Mouse (Mus musculus) frontal cortex, postnatal 14 days (tissue): Measurements from ENCODE around the gene Mlxipl.
A peak's percentile ranks its signal among the peaks of the same experiment; 100 is the strongest.
"Not testable (repeated sequence)": the region's sequence is repeated elsewhere in the genome, so short reads cannot be mapped to it uniquely, and the experiment has no call there.

Source experiments
- DNase-seq, 2 experiments: peaks; one replicate each; pipeline ENCODE4 v3.0.0; 2022; ENCODE audit warnings: low spot score in 2 of 2

Gene Mlxipl

GRCm38 (mm10) chr5:135089653-135090052 is at the start of gene Mlxipl:
TSS of gene Mlxipl (plus strand) at chr5:135089890.
- no peak for DNase-seq

GRCm38 (mm10) chr5:135040059-135040458 is 49.6 kb upstream of the Mlxipl start:
- DNase-seq = no peak

DNA sequence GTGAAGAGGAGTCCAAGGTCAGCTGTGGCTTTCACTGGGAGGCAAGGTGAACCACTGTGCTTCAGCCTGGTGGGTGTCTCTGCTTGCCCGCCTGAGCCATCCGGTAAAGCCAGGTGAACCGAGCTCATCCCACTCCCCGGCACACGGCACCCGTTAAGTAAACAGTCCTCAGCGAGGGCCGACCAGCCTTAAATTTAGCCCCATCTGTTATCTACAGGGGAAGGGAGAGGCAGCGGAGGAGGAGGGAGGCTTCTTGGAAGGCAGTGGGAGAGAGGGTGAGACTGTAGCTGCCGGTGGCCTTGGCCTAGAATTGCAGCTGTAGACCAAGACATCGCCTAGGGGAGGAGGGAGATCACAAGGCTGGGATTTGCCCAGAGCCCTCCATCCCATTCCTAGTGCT is 48.9 kb upstream of the Mlxipl start:
- DNase-seq = no peak

GRCm38 (mm10) chr5:135042105-135042788 is 47.4 kb upstream of the Mlxipl start:
- DNase-seq = no peak

DNA sequence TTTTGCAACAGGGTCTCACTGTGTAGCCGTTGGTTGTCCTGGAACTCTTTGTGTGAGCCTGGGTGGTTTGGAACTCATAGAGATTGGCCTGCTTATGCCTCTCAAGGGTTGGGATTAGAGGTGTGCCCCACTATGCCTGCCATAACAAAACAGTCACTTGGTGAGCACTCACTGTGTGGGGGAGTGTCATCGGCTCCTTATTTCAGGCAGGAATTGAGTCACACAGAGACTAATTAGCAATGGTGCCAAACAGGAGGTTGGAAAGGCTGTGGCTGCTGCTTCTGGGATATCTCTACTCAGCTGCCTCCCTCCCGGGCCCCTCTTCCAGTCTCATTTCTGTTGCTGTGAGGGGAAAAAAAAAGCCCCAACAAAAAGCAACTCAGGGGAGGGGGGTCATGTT is 45.1 kb upstream of the Mlxipl start:
- DNase-seq = no peak

DNA sequence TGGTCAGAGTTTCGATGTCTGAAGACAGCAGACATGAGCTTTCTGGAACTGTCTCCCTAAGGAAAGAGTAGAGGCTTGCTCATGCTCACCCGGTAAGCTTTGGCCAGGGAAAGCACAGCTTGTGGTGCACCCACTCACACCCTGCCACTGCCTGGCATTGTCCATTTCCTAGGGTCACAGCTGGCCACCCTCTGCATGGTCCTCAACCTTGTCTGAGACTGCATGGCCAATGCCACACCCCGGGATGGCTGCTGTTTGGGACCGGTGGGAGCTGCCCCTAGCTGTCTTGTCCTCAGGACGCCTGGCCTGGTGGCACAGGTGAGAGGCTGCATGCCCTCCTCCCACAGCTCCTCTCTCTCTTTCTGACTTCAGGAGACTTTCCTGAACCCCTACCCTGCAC is 41.2 kb upstream of the Mlxipl start:
- no peak for DNase-seq

- not testable (repeated sequence) for DNase-seq
Observed at GRCm38 (mm10) chr5:135049268-135049667, 40.4 kb upstream of the Mlxipl start.

GRCm38 (mm10) chr5:135053356-135053755 is 36.3 kb upstream of the Mlxipl start:
- no peak for DNase-seq

DNA sequence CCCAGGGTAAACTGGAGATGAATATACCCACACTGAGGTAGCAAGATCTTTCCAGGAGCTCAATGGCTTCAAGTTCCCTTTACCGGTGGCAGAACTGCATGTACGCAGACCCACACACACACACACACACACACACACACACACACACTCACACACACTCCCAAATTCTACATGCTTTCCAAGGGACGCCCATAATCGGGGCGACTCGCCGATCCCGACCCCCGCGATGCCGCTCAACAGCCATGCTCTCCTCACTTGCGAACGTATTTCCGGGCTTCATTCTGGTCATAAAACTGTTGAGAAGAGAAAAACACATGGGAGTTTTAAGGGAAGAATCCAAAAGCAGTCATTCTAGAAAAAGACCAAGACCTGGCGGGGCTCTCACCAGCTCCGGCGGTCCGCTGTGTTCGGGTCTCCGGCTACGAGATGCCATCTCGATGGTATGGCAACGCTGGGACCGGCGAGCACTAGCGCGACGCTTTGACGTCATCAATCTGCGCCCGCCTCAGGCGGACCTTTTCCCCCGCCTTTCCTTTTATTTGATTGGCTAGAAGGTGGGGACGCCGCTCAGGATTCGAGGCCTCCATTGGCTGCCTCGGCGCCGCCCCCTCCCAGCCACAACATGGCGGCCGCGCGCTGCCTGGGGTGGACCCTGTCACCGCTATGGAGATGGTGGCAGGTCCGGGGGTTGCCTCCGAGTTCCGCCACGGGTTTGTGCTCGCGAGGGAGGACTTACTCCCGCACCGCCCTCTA is 25.9 kb upstream of the Mlxipl start, which contains the start of gene Dnajc30:
TSS of gene Dnajc30 (plus strand) at position 574 of the 753 bp plus-strand sequence.
- peak; percentile 95 to 97 for DNase-seq

GRCm38 (mm10) chr5:135064382-135064766 is 25.3 kb upstream of the Mlxipl start:
- no peak for DNase-seq

DNA sequence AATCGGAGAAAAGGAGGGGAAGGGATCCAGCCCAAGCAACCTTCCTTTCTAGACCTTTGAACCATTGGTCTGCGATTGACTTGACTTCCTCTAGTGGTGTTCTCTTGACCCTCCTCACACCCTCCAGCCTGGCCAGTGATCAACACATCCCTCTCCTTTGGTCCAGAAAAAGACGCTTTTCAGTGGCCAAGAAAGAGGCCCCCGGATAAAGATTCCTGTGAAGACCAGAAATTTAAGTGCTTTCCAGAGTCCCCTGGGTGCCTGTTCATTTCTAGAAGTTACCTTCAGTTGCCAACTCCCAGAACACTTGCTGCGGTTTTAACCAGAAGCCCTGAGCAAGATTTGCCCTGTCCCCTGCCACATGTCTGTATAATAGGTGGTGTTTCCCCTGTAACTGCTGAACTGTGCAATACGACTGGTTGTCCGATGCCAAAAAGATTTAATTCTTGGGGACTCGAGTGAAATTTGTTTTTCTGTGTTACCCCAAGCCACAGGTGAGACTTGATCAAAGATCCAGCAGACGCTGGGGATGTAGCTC is 24.7 kb upstream of the Mlxipl start, which contains the start of gene Bud23:
TSS of gene Bud23 (minus strand) at position 51 of the 538 bp plus-strand sequence.
- not testable (repeated sequence) for DNase-seq

DNA sequence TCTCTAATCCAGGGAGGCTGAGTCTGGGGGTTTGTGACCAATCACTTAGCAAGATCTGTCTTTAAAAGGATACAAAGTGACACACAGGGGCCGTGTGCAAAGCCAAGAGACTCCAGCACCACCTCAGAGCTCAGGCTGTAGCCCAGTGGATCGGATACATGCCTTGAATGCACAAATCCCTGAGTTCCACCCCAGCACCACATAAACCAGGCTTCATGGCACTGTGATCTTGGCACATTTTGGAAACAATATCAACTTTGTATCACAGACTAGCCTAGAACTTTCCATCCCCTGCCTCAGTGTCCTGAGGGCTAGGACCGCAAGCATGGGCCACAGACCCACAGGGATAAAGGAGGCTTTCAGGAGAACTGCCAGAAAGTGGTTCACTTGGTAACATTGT is 23.7 kb upstream of the Mlxipl start:
- no peak for DNase-seq

- DNase-seq = no peak
Observed at GRCm38 (mm10) chr5:135070448-135070847, 19.2 kb upstream of the Mlxipl start.

DNA sequence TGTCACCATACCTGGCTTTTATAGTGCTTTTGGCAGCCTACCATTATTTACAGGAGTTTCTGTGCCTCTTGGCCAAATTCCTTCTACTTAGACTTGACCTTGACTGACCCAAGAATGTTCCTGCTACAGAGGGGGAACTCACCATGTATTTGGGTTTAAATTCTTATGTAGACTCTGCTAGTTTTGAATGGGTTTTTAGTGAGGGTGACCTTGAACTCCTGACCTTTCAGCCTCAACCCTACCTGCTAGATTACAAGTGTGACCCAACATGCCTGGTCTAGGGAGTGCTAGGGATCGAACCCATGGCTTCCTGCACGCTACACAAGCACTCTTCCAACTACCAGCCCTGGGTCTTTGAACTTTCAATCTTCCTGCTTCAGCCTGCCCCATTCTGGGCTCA is 17.6 kb upstream of the Mlxipl start:
- DNase-seq = no peak

- DNase-seq = no peak
Observed at GRCm38 (mm10) chr5:135072720-135073119, 17.0 kb upstream of the Mlxipl start.

- no peak for DNase-seq
Observed at GRCm38 (mm10) chr5:135073349-135074150, 16.1 kb upstream of the Mlxipl start.

- no peak for DNase-seq
Observed at GRCm38 (mm10) chr5:135075655-135076054, 14.0 kb upstream of the Mlxipl start.

- DNase-seq = no peak
Observed at GRCm38 (mm10) chr5:135076368-135076767, 13.3 kb upstream of the Mlxipl start.

GRCm38 (mm10) chr5:135076931-135077505 is 12.7 kb upstream of the Mlxipl start:
- no peak for DNase-seq

GRCm38 (mm10) chr5:135077564-135078481 is 11.9 kb upstream of the Mlxipl start, which contains the start of gene Vps37d:
TSS of gene Vps37d (minus strand) at chr5:135078266.
- peak; percentile 70 to 91 for DNase-seq

- peak in 1 of 2 experiments; percentile 35 for DNase-seq
Observed at GRCm38 (mm10) chr5:135078482-135078810, 11.2 kb upstream of the Mlxipl start.
